Mouse (Mus musculus): ENCODE results near the gene Drg1. TPM values are rescaled to one million over a fixed set of nuclear protein-coding genes. Genes with fewer than 3 reads are reported as not detected.

Drg1 gene
- polyA plus RNA-seq, 1 experiment from 2014 or later, result 229 TPM

DNA sequence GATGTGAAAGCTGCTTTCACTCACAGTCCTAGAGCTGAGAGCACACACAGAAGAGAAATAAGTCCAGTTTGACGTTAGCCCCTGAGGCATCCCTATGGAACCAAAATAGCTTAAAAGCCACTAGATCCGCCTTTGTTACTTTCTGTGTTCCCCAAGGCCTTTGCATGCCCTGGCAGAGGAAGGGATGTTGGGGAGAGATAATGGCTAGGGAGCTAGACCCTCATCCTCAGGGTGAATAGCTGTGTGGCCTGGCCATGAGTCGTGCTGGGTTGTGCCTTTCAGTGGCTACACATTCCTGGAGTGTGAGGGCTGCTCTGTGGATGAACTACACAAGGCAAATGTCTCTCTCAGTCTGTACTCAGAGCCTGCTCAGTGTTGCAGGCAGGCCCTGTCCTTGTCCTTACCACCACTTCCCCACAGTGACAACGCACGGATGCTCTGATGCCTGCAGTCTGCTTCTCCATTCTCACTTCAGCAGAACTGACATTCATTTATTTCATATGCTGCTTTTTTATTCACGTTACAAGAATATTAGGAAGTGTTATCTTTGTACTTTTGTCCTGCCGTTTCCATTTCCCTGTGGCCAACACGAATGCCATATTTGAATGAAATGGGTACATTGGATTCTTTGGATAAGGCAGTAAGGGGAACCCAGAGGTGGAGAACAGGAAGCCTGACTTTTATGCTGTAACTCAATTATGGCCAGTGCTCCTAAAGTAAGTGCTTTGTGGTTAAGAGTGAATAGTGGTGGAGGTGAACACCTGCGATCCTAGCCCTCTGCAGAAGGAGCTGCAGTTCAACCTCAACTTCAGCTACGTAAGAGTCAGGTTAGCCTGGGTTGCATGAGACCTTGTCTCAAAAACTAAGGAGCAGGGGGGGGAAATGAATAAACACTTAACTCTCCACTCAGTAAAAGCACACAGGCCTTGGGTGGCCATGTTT is 31.9 kb upstream of the Drg1 start:
- no peak overlapping the region for H3K9ac ChIP-seq
- 88% methylated on average over 10 of the region's 10 CpGs for WGBS
- peaks cover 31% of the 10 kb centered on the region for H3K4me1 ChIP-seq
- no peak for ATAC-seq (ENCODE audit: insufficient number of reproducible peaks, insufficient read depth, low FRiP score, low TSS enrichment)
- no peaks in the 10 kb centered on the region for H3K9me3 ChIP-seq
- no peaks in the 10 kb centered on the region for H3K27me3 ChIP-seq
- no peak overlapping the region for H3K27ac ChIP-seq
- H3K4me2 ChIP-seq (replicated peaks), result no peak overlapping the region
- H3K36me3 ChIP-seq, result peaks cover 98% of the 10 kb centered on the region
- H3K4me3 ChIP-seq, result no peak overlapping the region

DNA sequence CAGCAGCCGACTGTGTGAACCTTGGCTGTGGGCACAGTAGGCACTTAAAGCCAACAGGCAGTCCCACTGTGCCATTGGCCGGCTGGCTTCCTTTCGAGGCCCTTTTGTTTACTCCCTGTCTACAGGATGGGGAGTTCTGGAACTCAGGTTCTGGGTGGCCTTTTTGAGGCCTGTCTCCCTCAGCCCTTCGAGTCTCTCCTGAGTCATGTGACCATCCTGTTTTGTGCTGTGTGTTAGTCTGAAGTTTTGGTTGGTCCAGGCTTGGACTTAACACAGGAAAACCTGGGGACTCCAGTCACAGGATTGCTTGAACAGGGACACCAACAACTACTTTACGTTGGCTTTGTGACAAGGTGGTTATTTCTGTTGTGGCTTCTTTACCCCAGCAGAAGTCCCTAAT is 29.8 kb upstream of the Drg1 start:
- no peaks in the 10 kb centered on the region for H3K9me3 ChIP-seq
- no peak overlapping the region for H3K27ac ChIP-seq
- peaks cover 78% of the 10 kb centered on the region for H3K36me3 ChIP-seq
- 0 out of 2 replicates have a peak overlapping the region, but pooled peaks have one; percentile 17 for H3K9ac ChIP-seq
- no peaks in the 10 kb centered on the region for H3K27me3 ChIP-seq
- WGBS, result 72% methylated on average over 5 of the region's 5 CpGs
- H3K4me1 ChIP-seq, result peaks cover 38% of the 10 kb centered on the region
- 0 out of 2 replicates have a peak overlapping the region, but pooled peaks have one; percentile 1 for H3K4me2 ChIP-seq (replicated peaks)
- ATAC-seq (ENCODE audit: insufficient number of reproducible peaks, insufficient read depth, low FRiP score, low TSS enrichment), result no peak
- no peak overlapping the region for H3K4me3 ChIP-seq

DNA sequence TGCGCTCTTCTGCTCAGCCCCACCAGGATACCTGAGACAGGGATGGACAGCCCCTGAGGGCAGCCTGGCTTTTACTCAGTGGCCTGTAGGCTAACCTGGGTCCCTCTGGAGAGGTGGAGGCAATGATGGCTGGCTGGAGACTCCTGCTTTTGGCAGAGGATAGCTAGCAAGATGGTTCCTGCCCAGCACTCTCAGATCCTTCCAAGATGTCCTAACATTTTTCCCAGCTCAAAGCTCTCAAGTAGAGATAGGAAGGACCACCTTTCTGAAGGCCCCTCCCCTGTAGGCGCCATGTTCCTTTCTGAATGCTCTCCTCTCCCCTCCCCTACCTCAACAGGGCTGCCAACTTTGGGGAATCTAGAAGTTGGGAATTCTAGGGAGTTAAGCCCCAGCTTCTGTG is 28.4 kb upstream of the Drg1 start:
- H3K27me3 ChIP-seq, result no peaks in the 10 kb centered on the region
- H3K4me3 ChIP-seq, result peak overlapping the region; percentile 85; the same call in 1 of the 2 replicates
- peaks cover 38% of the 10 kb centered on the region for H3K4me1 ChIP-seq
- peaks cover 64% of the 10 kb centered on the region for H3K36me3 ChIP-seq
- 92% methylated on average over 2 of the region's 2 CpGs for WGBS
- ATAC-seq (ENCODE audit: insufficient number of reproducible peaks, insufficient read depth, low FRiP score, low TSS enrichment), result no peak
- no peaks in the 10 kb centered on the region for H3K9me3 ChIP-seq
- no peak overlapping the region for H3K27ac ChIP-seq
- H3K9ac ChIP-seq, result 0 out of 2 replicates have a peak overlapping the region, but pooled peaks have one; percentile 96
- peak overlapping the region; percentile 98 for H3K4me2 ChIP-seq (replicated peaks)

DNA sequence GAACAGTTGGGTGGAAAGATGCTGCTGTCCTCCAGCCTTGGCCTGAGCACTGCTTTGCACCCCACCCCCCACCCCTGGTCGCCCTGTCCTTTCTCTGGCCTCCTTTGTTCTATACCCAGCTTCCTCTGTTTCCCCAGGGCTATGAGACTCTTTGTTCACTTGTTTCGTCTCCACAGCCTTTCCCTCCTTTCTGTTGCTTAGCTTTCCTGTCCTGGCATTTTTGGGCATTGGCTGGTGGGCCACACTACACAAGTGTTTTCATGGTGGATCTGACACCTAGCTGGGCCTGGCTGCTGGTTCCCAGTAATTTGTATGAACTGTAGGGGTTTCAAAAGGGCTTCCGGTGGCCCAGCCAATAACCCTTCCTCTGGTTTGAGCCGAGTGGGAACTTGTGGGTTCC is 27.1 kb upstream of the Drg1 start:
- Histone ChIP-seq H3K9ac (peak overlapping the region; percentile 96), H3K36me3 (peaks cover 51% of the 10 kb centered on the region), H3K27ac (peak overlapping the region; percentile 100), H3K4me2 (replicated peaks) (peak overlapping the region; percentile 98), H3K4me1 (peaks cover 38% of the 10 kb centered on the region), H3K27me3 (no peaks in the 10 kb centered on the region), H3K4me3 (peak overlapping the region; percentile 85), H3K9me3 (no peaks in the 10 kb centered on the region)
- WGBS, result 37% methylated on average over 4 of the region's 4 CpGs
- ATAC-seq (ENCODE audit: insufficient number of reproducible peaks, insufficient read depth, low FRiP score, low TSS enrichment), result no peak

DNA sequence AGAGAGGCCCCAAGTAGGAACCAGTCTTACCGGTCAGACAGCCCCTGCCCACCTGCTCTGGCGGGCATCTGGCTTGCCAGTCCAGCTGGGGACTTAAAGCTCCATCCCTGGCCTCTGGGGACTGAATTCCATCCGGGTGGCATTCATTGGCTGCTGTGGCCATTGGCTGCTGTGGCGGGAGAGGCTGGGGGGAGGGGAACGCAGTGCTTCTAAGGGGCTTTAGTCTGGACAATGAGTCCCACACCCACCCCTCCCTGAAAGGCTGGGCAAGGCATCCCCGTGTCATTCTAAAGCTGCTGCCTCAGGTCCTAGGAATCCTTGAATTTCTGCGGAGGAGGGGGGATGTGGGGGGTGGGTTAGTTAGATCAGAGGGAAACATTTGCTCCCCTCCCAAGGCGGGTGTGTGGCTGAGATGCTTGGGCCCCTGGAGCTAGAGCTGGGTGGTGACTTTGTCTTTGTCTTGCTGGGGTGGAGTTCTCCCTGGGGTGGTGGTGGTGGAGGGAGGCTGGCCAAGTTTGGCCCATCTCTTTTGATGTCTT is 26.6 kb upstream of the Drg1 start:
- H3K4me1 ChIP-seq, result peaks cover 39% of the 10 kb centered on the region
- no peaks in the 10 kb centered on the region for H3K9me3 ChIP-seq
- H3K27ac ChIP-seq, result peak overlapping the region; percentile 100
- H3K4me3 ChIP-seq, result peak overlapping the region; percentile 85
- WGBS, result 1% methylated on average over 8 of the region's 8 CpGs
- no peaks in the 10 kb centered on the region for H3K27me3 ChIP-seq
- peak overlapping the region; percentile 96 for H3K9ac ChIP-seq
- peak overlapping the region; percentile 98 for H3K4me2 ChIP-seq (replicated peaks)
- ATAC-seq (ENCODE audit: insufficient number of reproducible peaks, insufficient read depth, low FRiP score, low TSS enrichment), result no peak
- peaks cover 45% of the 10 kb centered on the region for H3K36me3 ChIP-seq

DNA sequence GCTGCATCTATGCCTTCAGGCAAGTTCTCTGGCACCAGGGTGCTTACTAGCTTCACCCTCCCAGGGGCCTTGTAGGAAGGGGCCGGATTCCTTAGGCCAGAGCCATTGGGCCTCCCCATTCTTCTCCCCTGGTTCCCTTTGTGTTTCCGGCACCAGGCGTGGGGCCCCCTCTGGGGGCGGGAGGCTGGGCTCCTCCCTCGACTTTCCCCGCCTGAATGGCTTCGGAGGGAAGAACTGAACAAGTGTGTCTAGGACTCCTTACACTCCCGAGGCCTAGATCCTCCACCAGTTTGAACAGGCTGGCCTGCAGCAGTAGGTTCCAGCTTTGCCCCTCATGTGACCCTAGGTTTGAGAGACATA is 25.8 kb upstream of the Drg1 start:
- 0 out of 2 replicates have a peak, but pooled peaks have one; percentile 9 for ATAC-seq (ENCODE audit: insufficient number of reproducible peaks, insufficient read depth, low FRiP score, low TSS enrichment)
- WGBS, result 0% methylated on average over 8 of the region's 8 CpGs
- Histone ChIP-seq H3K27ac (peak overlapping the region; percentile 100), H3K4me2 (replicated peaks) (peak overlapping the region; percentile 98), H3K4me1 (peaks cover 42% of the 10 kb centered on the region), H3K36me3 (peaks cover 38% of the 10 kb centered on the region), H3K4me3 (peak overlapping the region; percentile 85), H3K9ac (peak overlapping the region; percentile 96), H3K9me3 (no peaks in the 10 kb centered on the region), H3K27me3 (no peaks in the 10 kb centered on the region)

DNA sequence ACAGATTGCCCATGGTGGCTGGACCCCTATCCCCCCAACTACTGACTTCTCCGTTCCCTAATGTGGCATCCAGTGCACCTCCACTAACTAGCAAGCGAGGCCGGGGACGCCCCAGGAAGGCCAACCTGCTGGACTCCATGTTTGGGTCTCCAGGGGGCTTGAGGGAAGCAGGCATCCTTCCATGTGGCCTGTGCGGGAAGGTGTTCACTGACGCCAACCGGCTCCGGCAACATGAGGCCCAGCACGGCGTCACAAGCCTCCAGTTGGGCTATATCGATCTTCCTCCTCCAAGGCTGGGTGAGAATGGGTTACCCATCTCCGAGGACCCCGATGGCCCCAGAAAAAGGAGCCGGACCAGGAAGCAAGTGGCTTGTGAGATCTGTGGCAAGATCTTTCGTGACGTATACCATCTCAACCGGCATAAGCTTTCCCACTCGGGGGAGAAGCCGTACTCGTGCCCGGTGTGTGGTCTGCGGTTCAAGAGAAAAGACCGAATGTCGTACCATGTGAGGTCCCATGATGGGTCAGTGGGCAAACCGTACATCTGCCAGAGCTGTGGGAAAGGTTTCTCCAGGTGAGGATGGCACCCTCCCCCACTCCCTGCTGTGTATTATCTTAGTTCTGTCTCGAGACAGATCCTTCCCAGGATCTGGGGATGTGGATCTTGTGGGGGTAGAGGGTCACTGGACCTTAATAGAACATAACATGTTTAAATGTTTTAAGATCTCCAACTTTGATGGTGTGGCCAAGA is 25.3 kb upstream of the Drg1 start:
- Histone ChIP-seq H3K4me1 (peaks cover 37% of the 10 kb centered on the region), H3K9ac (peak overlapping the region; percentile 96), H3K27me3 (no peaks in the 10 kb centered on the region), H3K27ac (peak overlapping the region; percentile 100), H3K9me3 (no peaks in the 10 kb centered on the region), H3K4me3 (peak overlapping the region; percentile 85), H3K36me3 (peaks cover 32% of the 10 kb centered on the region), H3K4me2 (replicated peaks) (peak overlapping the region; percentile 98)
- ATAC-seq (ENCODE audit: insufficient number of reproducible peaks, insufficient read depth, low FRiP score, low TSS enrichment), result no peak
- under 1% methylated on average over 26 of the region's 26 CpGs for WGBS

DNA sequence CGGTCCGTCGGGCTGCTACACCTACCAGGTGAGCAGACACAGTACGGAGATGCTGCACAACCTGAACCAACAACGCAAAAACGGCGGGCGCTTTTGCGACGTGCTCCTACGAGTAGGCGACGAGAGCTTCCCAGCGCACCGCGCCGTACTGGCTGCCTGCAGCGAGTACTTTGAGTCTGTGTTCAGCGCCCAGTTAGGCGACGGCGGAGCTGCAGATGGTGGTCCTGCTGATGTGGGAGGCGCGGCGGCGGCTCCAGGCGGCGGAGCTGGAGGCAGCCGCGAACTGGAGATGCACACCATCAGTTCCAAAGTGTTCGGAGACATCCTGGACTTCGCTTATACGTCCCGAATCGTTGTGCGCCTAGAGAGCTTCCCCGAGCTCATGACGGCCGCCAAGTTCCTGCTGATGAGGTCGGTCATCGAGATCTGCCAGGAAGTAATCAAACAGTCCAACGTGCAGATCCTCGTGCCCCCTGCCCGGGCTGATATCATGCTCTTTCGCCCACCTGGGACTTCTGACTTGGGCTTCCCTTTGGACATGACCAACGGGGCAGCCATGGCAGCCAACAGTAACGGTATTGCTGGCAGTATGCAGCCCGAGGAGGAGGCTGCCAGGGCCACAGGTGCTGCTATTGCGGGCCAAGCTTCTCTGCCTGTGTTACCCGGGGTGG is 24.6 kb upstream of the Drg1 start:
- under 1% methylated on average over 50 of the region's 50 CpGs for WGBS
- peaks cover 31% of the 10 kb centered on the region for H3K4me1 ChIP-seq
- no peak for ATAC-seq (ENCODE audit: insufficient number of reproducible peaks, insufficient read depth, low FRiP score, low TSS enrichment)

DNA sequence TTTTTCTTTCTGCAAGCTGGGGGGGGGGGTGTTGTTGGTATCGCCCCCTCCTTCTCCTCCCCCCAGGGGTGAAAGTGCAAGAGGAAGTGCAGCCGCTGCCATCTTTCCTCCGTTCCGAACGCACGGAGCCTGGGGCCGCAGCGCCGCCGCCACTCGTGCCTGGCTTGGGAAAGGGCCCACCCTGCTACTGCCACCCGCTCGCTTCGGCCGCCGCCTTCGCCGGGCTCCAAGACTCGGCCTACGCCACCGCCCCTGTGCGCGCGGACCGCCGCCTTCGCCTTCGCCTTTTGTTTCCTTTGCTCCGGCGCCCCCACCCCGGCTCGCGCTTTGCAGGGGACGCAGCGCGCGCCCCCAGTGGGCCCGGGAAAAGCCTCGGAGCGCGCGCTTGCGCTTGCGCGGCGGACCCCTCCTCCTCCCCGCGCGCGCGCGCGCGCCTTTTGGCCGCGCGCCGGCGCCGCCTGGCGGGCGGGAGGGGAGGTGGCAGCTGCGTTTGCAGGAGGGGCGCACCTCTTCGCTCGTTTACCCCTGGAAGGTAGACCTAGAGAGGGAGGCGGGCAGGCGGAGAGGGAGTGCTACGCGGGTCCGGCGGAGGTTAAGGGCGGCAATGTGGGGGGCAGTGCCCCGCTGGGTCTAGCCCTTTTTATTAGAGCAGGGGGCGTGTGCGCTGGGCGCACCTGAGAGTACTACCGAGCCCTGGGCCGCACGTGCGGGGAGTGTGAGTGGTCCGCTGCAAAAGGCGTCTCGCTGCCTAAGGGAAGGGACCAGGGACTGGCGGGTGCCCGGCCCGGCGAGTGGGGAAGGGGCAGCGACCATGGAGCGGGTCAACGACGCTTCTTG is 23.8 kb upstream of the Drg1 start:
- Histone ChIP-seq H3K9me3 (no peaks in the 10 kb centered on the region), H3K27ac (peak overlapping the region; percentile 100), H3K4me1 (peaks cover 28% of the 10 kb centered on the region), H3K27me3 (no peaks in the 10 kb centered on the region), H3K9ac (peak overlapping the region; percentile 96), H3K4me2 (replicated peaks) (peak overlapping the region; percentile 98), H3K4me3 (peak overlapping the region; percentile 85), H3K36me3 (peaks cover 18% of the 10 kb centered on the region)
- WGBS, result under 1% methylated on average over 90 of the region's 92 CpGs
- peak; percentile 25 for ATAC-seq (ENCODE audit: insufficient number of reproducible peaks, insufficient read depth, low FRiP score, low TSS enrichment)

More for the DNA sequence above, 24.6 kb upstream of the Drg1 start:
- Histone ChIP-seq H3K9ac (peak overlapping the region; percentile 96), H3K4me3 (peak overlapping the region; percentile 85), H3K36me3 (peaks cover 25% of the 10 kb centered on the region), H3K27me3 (no peaks in the 10 kb centered on the region), H3K4me2 (replicated peaks) (peak overlapping the region; percentile 98), H3K9me3 (no peaks in the 10 kb centered on the region), H3K27ac (peak overlapping the region; percentile 100)

DNA sequence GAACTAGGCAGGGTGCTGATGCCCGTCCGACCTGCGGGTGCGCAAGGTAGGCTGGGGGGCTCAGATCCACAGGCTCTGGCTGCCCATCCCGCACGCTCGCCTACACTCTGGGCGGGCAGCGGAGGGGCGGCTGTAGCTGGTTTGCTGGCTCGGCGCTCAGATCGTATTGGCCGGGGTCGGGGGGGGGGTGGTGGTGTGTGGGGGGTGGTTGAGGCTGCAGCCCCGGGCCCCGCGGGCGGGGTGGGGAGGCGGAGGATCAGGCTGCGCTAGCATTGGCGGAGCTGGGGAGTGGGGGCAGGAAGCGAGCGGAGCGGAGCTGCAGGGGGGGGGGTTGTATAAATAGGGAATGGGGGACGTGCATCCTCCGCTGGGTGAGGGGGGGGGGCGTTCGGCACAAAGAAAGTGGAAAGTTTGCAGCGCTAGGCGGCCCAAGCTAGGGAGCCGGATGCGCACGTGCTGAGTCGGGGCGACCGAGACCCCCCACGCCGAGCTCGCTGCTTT is 23.1 kb upstream of the Drg1 start:
- WGBS, result under 1% methylated on average over 31 of the region's 40 CpGs
- H3K9ac ChIP-seq, result peak overlapping the region; percentile 96

More for the DNA sequence above, 23.1 kb upstream of the Drg1 start:
- peak; percentile 79 for ATAC-seq (ENCODE audit: insufficient number of reproducible peaks, insufficient read depth, low FRiP score, low TSS enrichment)
- Histone ChIP-seq H3K9me3 (no peaks in the 10 kb centered on the region), H3K4me2 (replicated peaks) (peak overlapping the region; percentile 98), H3K27me3 (no peaks in the 10 kb centered on the region), H3K36me3 (peaks cover 13% of the 10 kb centered on the region), H3K4me3 (peak overlapping the region; percentile 85), H3K27ac (peak overlapping the region; percentile 100), H3K4me1 (peaks cover 24% of the 10 kb centered on the region)
